Mouse (Mus musculus) c-Kit-negative CD71-positive TER-119-positive erythroid progenitor cells, embryonic 14.5 days (primary cell): ENCODE data around the gene Hist2h4.
"Not testable (repeated sequence)": the region's sequence is repeated elsewhere in the genome, so short reads cannot be mapped to it uniquely, and the experiment has no call there.

Experiments used
- DNase-seq: peaks from one replicate; pipeline ENCODE4 v3.0.0-alpha.2; 2013; ENCODE audit warnings: low read depth, low spot score

Hist2h4 gene

GRCm38 (mm10) chr3:96269511-96270474, 6.7 kb upstream of the Hist2h4 start, which contains the start of gene Hist2h2bb:
Gene Hist2h2bb (plus strand): TSS chr3:96269752.
- peak; percentile 97 for DNase-seq

- DNase-seq, result not testable (repeated sequence)
These were observed 5.8 kb upstream of the Hist2h4 start for GRCm38 (mm10) chr3:96268776-96269378.

- DNase-seq, result peak; percentile 76
These were observed 5.1 kb upstream of the Hist2h4 start, which contains the start of gene Hist2h3b for GRCm38 (mm10) chr3:96268051-96268775. Gene Hist2h3b (plus strand): TSS chr3:96268654.

GRCm38 (mm10) chr3:96267541-96267940, 4.4 kb upstream of the Hist2h4 start:
- no peak for DNase-seq

GRCm38 (mm10) chr3:96266132-96266710, 3.1 kb upstream of the Hist2h4 start:
- DNase-seq, result no peak

GRCm38 (mm10) chr3:96264404-96264949, 1.4 kb upstream of the Hist2h4 start:
- DNase-seq, result no peak

- no peak for DNase-seq
These were observed 670 bp upstream of the Hist2h4 start for GRCm38 (mm10) chr3:96263558-96264403.

- DNase-seq, result peak; percentile 79
These were observed 765 bp downstream of the Hist2h4 start for GRCm38 (mm10) chr3:96262216-96262875.

- no peak for DNase-seq
These were observed 1.5 kb downstream of the Hist2h4 start for GRCm38 (mm10) chr3:96261623-96262022.

GRCm38 (mm10) chr3:96260220-96260619, 2.9 kb downstream of the Hist2h4 start:
- no peak for DNase-seq

- DNase-seq, result no peak
These were observed 5.9 kb downstream of the Hist2h4 start for GRCm38 (mm10) chr3:96257190-96257589.

- DNase-seq, result no peak
These were observed 7.1 kb downstream of the Hist2h4 start for GRCm38 (mm10) chr3:96255926-96256593.

GRCm38 (mm10) chr3:96254683-96255355, 8.3 kb downstream of the Hist2h4 start:
- DNase-seq, result no peak

GRCm38 (mm10) chr3:96251787-96252186, 11.3 kb downstream of the Hist2h4 start:
- no peak for DNase-seq

- DNase-seq, result no peak
These were observed 12.2 kb downstream of the Hist2h4 start for GRCm38 (mm10) chr3:96250890-96251289.

- no peak for DNase-seq
These were observed 14.1 kb downstream of the Hist2h4 start for GRCm38 (mm10) chr3:96249034-96249345.

- no peak for DNase-seq
These were observed 14.7 kb downstream of the Hist2h4 start for GRCm38 (mm10) chr3:96248141-96249033.
